Mouse (Mus musculus) thymus, postnatal 36 days (tissue): ENCODE results near the gene Foxj2.
A peak's percentile ranks its signal among the peaks of the same experiment; 100 is the strongest.

Experiments
- DNase-seq, 2 experiments: peaks; one replicate each; pipeline ENCODE4 v3.0.0; 2022; ENCODE audit warnings: mixed read lengths in 2 of 2

The Foxj2 gene

DNA sequence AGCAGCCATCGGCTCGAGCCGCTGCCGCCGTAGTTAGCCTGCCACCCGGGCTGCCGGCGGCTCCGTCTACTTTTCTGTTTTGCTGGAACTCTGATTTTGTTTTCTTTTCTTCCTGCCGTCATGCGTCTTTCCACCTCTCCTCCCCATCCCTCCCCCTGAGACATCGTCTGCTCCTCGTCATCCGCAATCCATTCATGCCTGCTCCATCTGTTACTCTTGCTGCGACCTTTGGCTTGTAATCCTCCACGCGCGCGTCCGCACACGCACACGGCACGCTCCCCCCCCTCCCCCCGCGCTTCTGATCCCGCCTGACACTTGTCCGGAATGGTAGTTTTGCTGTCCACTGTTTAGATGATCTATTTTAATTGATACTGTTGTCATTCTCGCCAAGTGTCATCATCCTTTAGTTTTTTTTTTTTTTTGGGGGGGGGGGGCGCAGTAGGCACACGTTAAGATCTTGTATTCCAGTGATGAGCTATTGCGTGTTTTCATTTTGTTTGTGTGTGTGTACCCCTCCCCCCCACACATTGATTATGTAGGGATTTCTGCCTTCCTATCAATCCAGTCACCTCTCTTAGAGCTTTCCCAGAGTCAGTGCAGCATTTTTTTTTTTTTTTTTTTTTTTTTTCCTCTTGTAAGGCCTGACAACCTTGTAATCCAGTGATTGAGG lies 55.1 kb downstream of the Foxj2 start:
- no peak for DNase-seq

DNA sequence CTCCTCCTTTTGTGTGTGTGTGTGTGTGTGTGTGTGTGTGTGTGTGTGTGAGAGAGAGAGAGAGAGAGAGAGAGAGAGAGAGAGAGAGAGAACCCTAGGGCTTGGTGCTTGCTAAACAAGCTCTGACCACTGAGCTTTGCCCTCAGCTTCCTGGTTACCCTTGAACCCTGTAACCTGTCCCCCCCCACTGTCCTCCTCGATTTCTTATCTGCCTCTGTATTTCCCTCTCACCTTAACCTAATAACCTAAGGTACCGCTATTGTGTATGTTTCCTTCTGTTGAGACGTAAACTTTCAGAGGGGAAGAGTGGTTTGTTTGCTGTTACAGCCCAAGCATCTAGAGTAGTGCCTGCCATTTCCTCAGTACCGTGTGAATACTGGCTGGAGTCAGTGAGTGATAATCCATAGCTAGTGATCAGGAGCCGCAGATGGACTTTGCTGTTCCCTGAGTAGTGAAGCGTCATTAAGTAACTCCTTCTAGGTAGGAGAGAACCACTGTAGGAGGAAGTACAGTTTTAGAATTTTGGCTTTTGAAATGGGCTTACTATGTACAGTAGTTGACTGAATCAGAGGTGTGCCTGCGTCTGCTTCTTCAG lies 59.5 kb downstream of the Foxj2 start:
- DNase-seq: no peak

DNA sequence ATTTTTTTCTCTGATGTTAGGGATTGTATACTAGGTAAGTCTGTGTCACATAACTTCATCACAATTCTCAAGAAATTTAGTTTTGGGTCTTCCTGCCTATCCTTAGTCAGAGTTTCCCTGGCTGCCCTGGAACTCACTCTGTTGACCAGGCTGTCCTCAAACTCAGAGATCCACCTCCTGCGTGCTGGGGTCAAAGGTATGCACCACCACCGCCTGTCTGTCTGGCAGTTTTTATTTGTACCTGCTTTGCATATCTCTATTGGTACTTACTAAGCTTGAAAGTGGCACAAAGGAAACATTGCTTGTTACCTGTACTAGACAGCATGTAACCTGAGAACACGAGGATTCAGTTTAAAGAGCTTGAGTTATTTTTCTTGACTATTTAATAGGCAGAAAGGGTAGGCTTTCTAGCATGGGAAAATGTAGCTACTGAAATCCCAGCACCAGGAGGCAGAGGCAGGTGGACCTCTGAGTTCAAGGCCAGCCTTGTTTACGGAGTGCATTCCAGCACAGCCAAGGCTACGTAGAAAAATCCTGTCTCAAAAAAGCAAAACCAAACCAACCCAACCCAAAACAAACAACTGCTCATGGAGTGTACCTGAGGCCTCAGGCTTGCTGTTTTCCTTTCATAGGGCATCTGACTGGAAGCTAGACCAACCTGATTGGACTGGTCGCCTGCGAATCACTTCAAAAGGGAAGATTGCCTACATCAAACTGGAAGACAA lies 60.2 kb downstream of the Foxj2 start:
- DNase-seq: no peak

DNA sequence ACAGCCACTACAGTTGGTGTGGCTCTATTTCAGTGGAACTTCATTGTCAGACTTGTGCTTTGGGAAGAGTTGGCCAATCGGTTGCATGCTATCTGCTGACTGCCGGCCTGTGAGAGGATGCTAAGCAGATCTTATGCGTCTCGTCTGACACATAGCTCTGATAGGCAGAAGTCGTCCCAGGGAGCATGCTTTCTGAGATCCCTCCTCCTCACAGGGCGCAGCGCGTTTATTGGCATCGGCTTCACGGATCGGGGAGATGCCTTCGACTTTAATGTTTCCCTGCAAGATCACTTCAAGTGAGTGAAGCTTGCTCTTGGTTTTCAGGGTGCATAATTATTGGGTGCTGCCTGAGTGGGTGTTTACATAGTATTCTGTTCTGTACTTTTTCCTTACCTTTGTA lies 61.6 kb downstream of the Foxj2 start:
- no peak for DNase-seq

DNA sequence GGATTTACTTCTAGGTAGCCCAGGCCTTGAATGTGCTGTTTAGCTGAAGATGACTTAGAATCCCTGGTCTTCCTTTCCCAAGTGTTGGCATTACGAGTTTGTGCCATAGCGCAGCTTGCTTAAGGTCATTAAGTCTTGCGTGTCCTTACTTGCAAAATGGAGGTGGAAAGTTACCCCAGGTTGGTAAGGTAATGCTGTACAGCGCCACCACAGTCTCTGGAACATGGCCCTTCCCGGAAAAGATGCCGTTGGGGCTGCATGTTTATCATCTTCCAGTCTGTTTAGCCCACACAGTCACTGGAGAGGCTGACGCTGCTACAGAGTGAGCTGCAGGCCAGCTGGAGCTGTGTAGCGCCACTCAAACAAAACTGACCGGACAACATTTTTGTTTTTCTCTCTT lies 63.9 kb downstream of the Foxj2 start:
- DNase-seq: no peak

DNA sequence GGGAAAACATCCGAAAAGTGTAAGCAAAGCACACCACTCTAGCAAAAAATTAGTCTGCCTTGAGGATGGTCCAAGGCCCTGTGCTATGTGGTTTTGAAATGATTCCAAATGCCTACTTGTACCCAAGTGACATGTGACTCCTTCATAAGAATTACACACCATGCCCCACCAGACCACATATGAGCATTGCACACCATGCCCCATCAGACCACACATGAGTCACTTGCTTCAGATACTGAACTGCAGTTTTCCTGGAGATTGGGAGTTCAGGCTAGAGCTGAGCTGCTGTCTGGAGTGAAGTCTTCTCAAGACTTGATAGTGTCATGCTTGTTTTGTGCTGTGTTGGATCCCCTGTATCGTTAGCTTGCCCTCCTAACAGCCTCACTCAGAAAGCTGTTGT lies 69.9 kb downstream of the Foxj2 start:
- no peak for DNase-seq

DNA sequence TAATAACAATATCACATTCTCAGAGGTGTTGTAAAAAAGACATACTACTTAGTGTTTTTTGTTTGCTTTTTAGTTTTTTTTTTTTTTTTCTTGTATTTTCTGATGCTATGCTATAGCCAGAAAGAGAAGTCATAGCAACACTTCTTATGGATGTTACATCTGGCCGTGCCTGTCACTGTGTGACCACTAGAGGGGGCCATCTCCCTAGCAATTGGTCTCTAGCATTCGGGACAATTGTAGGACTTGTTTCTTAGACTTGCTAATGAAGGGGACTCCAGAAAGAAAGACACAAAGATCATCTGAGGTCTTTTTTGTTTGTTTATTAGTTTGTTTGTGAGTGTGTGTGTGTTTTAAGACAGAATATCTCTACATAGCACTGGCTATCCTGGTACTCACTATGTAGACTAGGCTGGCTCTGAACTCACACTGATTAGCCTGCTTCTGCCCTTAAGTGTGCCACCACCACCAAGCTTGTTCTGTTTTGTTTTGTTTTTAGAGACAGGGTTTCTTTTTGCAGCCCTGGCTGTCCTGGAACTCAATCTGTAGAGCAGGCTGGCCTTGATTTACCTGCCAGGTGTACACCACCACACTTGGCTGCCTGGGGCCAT lies 72.8 kb downstream of the Foxj2 start:
- DNase-seq: peak; percentile 33 to 50
